Mouse (Mus musculus): ENCODE measurements around the gene Trp63. TPM values are rescaled to one million over a fixed set of nuclear protein-coding genes. Genes with fewer than 3 reads are reported as not detected.

Trp63 gene
- polyA plus RNA-seq (2017; shearing (Covaris generic)) = not detected

GRCm38 (mm10) chr16:25683531-25684248 is at the start of gene Trp63:
TSS of gene Trp63 (plus strand) at chr16:25683763.

